ENCODE assay signal across 8 mouse cellular contexts in the genomic region with DNA sequence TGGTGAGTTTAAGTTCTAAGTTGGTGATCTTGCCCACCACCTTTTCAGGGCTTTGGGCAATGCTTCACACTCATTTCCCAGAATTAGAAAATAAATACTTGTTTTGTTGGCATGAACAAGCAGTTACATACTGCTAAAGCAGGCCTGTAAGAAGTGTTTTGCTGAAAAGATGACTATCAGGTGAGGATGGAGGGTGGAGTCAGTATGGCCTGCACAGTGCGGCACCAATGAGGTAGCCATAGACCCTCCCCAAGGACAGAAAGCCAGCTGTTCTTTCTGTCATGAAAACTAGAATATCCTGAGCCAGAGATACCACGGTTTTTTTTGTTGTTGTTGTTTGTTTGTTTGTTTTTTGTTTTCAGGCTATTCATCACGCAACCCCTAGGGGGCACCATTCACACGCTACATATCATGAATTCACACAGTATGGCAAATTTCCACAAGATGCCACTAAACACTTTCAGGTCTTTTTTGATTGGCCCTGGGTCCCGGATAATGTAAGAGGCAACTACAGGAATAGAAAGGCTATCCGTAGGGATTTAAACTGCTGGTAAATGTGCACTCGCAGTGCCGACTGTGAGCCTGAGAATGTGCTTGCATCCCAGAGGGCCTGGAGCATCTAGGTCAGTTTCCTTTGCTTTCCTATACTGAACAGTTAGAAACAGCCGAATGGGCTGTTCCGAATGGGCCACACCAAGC. TPM values are rescaled to one million over a fixed set of nuclear protein-coding genes. Genes with fewer than 3 reads are reported as not detected.
DNase-seq lines count a peak whose midpoint lies in the region; ATAC-seq lines count a peak whose summit lies in the region.

No protein-coding gene starts in this region.

- WGBS in heart, embryonic 12.5 days, result 72% methylated on average over 10 of the region's 10 CpGs
- WGBS in limb, embryonic 11.5 days, result 68% methylated on average over 10 of the region's 10 CpGs

- H3K4me1 ChIP-seq in heart, embryonic 12.5 days (replicated peaks), result no peaks in the 10 kb centered on the region
- no peaks in the 10 kb centered on the region for H3K4me1 ChIP-seq in limb, embryonic 11.5 days (ENCODE audit: control insufficient read depth, insufficient read depth, low read length)

- no peak overlapping the region for H3K4me3 ChIP-seq in heart, embryonic 12.5 days
- no peak overlapping the region for H3K4me3 ChIP-seq in limb, embryonic 11.5 days (ENCODE audit: low read depth, low read length)

- no peaks in the 10 kb centered on the region for H3K27me3 ChIP-seq in heart, embryonic 12.5 days (replicated peaks)
- no peaks in the 10 kb centered on the region for H3K27me3 ChIP-seq in limb, embryonic 11.5 days (ENCODE audit: control insufficient read depth, insufficient read depth, low read length)

- peaks cover 4% of the 10 kb centered on the region; the same call in 1 of the 2 replicates for H3K9me3 ChIP-seq in heart, embryonic 12.5 days (replicated peaks)
- H3K9me3 ChIP-seq in limb, embryonic 11.5 days (ENCODE audit: control insufficient read depth, low read length), result no peaks in the 10 kb centered on the region

- no peak overlapping the region for H3K9ac ChIP-seq in heart, embryonic 12.5 days
- H3K9ac ChIP-seq in limb, embryonic 11.5 days (ENCODE audit: low read length), result no peak overlapping the region

- ATAC-seq in heart, embryonic 12.5 days (ENCODE audit: insufficient number of reproducible peaks, low FRiP score), result no peak
- ATAC-seq in limb, embryonic 11.5 days (ENCODE audit: insufficient number of reproducible peaks, low FRiP score, low TSS enrichment, low read depth), result no peak

- DNase-seq in heart, adult 11 months, result peak; percentile 90
- DNase-seq in 416B (ENCODE audit: low read depth), result peak; percentile 41
- DNase-seq in brain, adult 2 months (ENCODE audit: low read depth, low spot score), result peak; percentile 60
- peak; percentile 23 for DNase-seq in limb, embryonic 11.5 days (ENCODE audit: low spot score)
- no peak for DNase-seq in yolk sac, embryonic 10.5 days (ENCODE audit: low spot score)
- DNase-seq in adrenal gland, postnatal 4 days (ENCODE audit: low spot score in 2 of 2), result no peak
- no peak for DNase-seq in left cerebral cortex, adult 9 months (ENCODE audit: low spot score in 2 of 2)

- H3K4me2 ChIP-seq in heart, embryonic 12.5 days, result no peak overlapping the region
- no peak overlapping the region for H3K4me2 ChIP-seq in limb, embryonic 11.5 days (ENCODE audit: low read depth, severe bottlenecking)

- H3K27ac ChIP-seq in heart, embryonic 12.5 days (ENCODE audit: poor library complexity, severe bottlenecking), result no peak overlapping the region
- no peak overlapping the region for H3K27ac ChIP-seq in limb, embryonic 11.5 days (replicated peaks; ENCODE audit: low read depth, low read length)

- peaks cover 21% of the 10 kb centered on the region for H3K36me3 ChIP-seq in heart, embryonic 12.5 days
- no peaks in the 10 kb centered on the region; the same call in 1 of the 2 replicates for H3K36me3 ChIP-seq in limb, embryonic 11.5 days (ENCODE audit: control insufficient read depth, insufficient read depth, low read length)

RNA-seq across cellular contexts. Expression of gene Plin2, which starts 18.0 kb away (rescaled TPM):
- 54.1 and 59.3 TPM in 2 replicates for polyA plus RNA-seq in heart, embryonic 12.5 days (2016; fragmentation: Nextera tagmentation; extraction: Ambion mirVana)
- polyA plus RNA-seq in limb, embryonic 11.5 days (2014; fragmentation: Nextera tagmentation; extraction: Ambion mirVana), result 80.0 and 83.8 TPM in 2 replicates
- total RNA-seq in adrenal gland, postnatal 4 days (2021), result 100 to 1,000 TPM; 209 to 264 TPM

RNA-seq across cellular contexts. Expression of gene Haus6, which starts 40.0 kb away (rescaled TPM):
- polyA plus RNA-seq in heart, embryonic 12.5 days (2016; fragmentation: Nextera tagmentation; extraction: Ambion mirVana), result 13.0 and 16.1 TPM in 2 replicates
- 30.7 and 34.1 TPM in 2 replicates for polyA plus RNA-seq in limb, embryonic 11.5 days (2014; fragmentation: Nextera tagmentation; extraction: Ambion mirVana)
- 10 to 100 TPM; 14.1 to 15.7 TPM for total RNA-seq in adrenal gland, postnatal 4 days (2021)

Comparison
In these comparisons a context has a peak if more than half of its experiments do, and no peak if none do; other contexts are left out.
1. DNase-seq: peak in heart, adult 11 months (single experiment), 416B (single experiment), brain, adult 2 months (single experiment) and limb, embryonic 11.5 days (single experiment); none in yolk sac, embryonic 10.5 days (single experiment), adrenal gland, postnatal 4 days (0 of 2) and left cerebral cortex, adult 9 months (0 of 2).